Mouse (Mus musculus): ENCODE measurements around the gene BC028528.

DNA sequence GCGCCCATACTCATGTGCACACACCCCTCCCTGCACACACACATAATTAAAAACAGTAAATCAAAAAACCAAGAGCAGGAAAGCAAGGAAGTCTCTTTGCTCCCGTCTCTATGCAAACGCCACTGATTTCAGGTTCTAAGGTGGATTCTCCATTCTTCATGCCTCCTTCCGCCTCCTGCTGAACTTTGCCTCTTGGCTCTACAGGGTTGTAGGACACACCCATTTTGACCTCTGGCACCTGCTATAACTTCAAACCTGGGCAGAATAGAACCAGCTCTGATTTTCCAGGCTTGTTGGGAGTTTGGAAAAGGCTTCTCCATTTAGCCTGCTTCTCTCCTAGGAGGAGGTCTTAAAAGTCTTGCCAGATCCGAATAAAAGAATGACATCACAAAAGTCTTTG is 7.4 kb downstream of the BC028528 start:
- no peak for TF ChIP-seq FLI1 (IDR thresholded peaks at IDR 0.05; ENCODE audit: low read length)
- no peak for TF ChIP-seq GATA1 (IDR thresholded peaks at IDR 0.05; ENCODE audit: borderline replicate concordance, low read length)
